In the genomic region with DNA sequence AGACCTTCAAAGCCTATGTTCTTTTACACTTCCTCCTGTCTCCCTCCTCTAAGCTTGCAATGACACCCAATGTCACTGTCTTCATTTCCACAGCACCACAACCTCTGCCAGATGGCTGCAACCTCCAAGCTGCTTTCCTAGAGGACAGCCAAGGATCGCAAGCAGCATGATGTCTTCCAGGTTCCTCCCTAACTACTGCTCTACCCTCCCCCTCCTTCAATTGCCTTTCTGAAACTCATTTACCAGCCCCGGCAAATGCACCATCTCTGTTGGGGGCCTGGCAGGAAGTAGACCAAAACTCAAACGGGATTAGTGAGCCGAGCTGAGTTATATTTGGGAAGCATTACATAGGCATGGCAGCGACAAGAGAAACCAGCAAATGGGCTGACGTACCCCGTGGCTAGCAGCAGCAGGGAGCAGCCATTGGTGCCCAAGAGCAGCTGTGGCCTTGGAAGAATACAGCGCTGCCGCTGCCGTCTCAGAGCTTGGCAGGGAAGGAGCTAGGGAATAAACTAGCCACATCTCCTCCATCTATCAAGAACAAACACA, we compare ENCODE assay signal across 11 mouse cellular contexts.
DNase-seq lines count a peak whose midpoint lies in the region; ATAC-seq lines count a peak whose summit lies in the region.
"Had no signal": no experiment of that assay in that cellular context is flagged by ENCODE, and none has a peak within 500 bp of the region (broad histone marks: within the 10 kb centered on the region; RNA-seq: fewer than 3 reads in every experiment).

No protein-coding gene starts in this region.

- no peak overlapping the region for H3K9ac ChIP-seq in hindbrain, embryonic 12.5 days
- no peak overlapping the region for H3K9ac ChIP-seq in hindbrain, embryonic 11.5 days (ENCODE audit: low read depth, low read length)
- H3K9ac ChIP-seq: liver, postnatal 0 days had no signal

- H3K27me3 ChIP-seq in hindbrain, embryonic 12.5 days = no peaks in the 10 kb centered on the region
- no peaks in the 10 kb centered on the region for H3K27me3 ChIP-seq in hindbrain, embryonic 11.5 days (ENCODE audit: control insufficient read depth, insufficient read depth, low read length)

- H3K9me3 ChIP-seq in hindbrain, embryonic 12.5 days (replicated peaks) = no peaks in the 10 kb centered on the region
- H3K9me3 ChIP-seq in hindbrain, embryonic 11.5 days (ENCODE audit: control insufficient read depth, low read length) = no peaks in the 10 kb centered on the region

- 36% methylated on average over 10 of the region's 10 CpGs for WGBS in hindbrain, embryonic 12.5 days
- WGBS in hindbrain, embryonic 11.5 days = 46% methylated on average over 10 of the region's 10 CpGs

- ATAC-seq in hindbrain, embryonic 12.5 days (ENCODE audit: low FRiP score) = no peak
- ATAC-seq in hindbrain, embryonic 11.5 days (ENCODE audit: low FRiP score) = no peak
- ATAC-seq: liver, postnatal 0 days had no signal

- no peaks in the 10 kb centered on the region for H3K36me3 ChIP-seq in hindbrain, embryonic 12.5 days
- no peaks in the 10 kb centered on the region for H3K36me3 ChIP-seq in hindbrain, embryonic 11.5 days (ENCODE audit: control insufficient read depth, insufficient read depth, low read length)
- H3K36me3 ChIP-seq: forebrain, embryonic 10.5 days had no signal

- no peaks in the 10 kb centered on the region for H3K4me1 ChIP-seq in hindbrain, embryonic 12.5 days
- no peaks in the 10 kb centered on the region for H3K4me1 ChIP-seq in hindbrain, embryonic 11.5 days (replicated peaks; ENCODE audit: control insufficient read depth, insufficient read depth, low read length)

- no peak overlapping the region for H3K4me3 ChIP-seq in hindbrain, embryonic 12.5 days
- H3K4me3 ChIP-seq in hindbrain, embryonic 11.5 days (ENCODE audit: low read depth, low read length) = no peak overlapping the region
- H3K4me3 ChIP-seq: forebrain, embryonic 10.5 days had no signal

- H3K27ac ChIP-seq in hindbrain, embryonic 12.5 days = no peak overlapping the region
- H3K27ac ChIP-seq in hindbrain, embryonic 11.5 days (ENCODE audit: low read depth, low read length) = no peak overlapping the region
- H3K27ac ChIP-seq: forebrain, embryonic 10.5 days had no signal

- 0 out of 2 replicates have a peak overlapping the region, but pooled peaks have one; percentile 11 for H3K4me2 ChIP-seq in hindbrain, embryonic 12.5 days (replicated peaks)
- no peak overlapping the region for H3K4me2 ChIP-seq in hindbrain, embryonic 11.5 days (replicated peaks; ENCODE audit: low read depth, low read length)

- DNase-seq in cerebellum, postnatal 14 days = peak; percentile 48
- no peak for DNase-seq in cerebellum, adult 9-11 months
- DNase-seq in hindbrain, embryonic 11.5 days (ENCODE audit: low spot score) = no peak
- DNase-seq in right cerebral cortex, adult 18-20 months = peak; percentile 4
- DNase-seq in right cerebral cortex, postnatal 36 days (ENCODE audit: low spot score in 2 of 2) = no peak
- peak; percentile 12 for DNase-seq in right cerebral cortex, postnatal 25 days
- no peak for DNase-seq in urinary bladder, adult 18-20 months (ENCODE audit: low spot score in 2 of 2)
- DNase-seq: kidney, adult 8-10 months; liver, postnatal 0 days had no signal

Comparison
In these comparisons a context has a peak if more than half of its experiments do, and no peak if none do; other contexts are left out.
1. DNase-seq: peak in cerebellum, postnatal 14 days (2 of 2), right cerebral cortex, adult 18-20 months (single experiment) and right cerebral cortex, postnatal 25 days (single experiment); none in cerebellum, adult 9-11 months (single experiment), hindbrain, embryonic 11.5 days (single experiment), right cerebral cortex, postnatal 36 days (0 of 2) and urinary bladder, adult 18-20 months (0 of 2).